Mouse (Mus musculus) mammary gland, adult 2 months (tissue): ENCODE results near the gene Olfr247. TPM values are rescaled to one million over a fixed set of nuclear protein-coding genes. Genes with fewer than 3 reads are reported as not detected.

Source experiments
- polyA plus RNA-seq: library from polyadenylated mRNA; depleted of rRNA; stranded (reverse); fragments of >200 nt; gene quantifications from 2 replicates; pipeline ENCODE4 v1.2.3, GENCODE M21; 2012; ENCODE audit warnings: low replicate concordance; rRNA removed

Gene Olfr247
- not detected in 2 replicates for polyA plus RNA-seq

GRCm38 (mm10) chr10:129976040-129976439, at the start of gene Olfr247:
Gene Olfr247 (minus strand): TSS chr10:129976140.

GRCm38 (mm10) chr10:130012321-130012720, 36.4 kb upstream of the Olfr247 start, which contains the start of gene Olfr820:
Gene Olfr820 (plus strand): TSS chr10:130012621.

GRCm38 (mm10) chr10:129984962-129985361, 9.0 kb upstream of the Olfr247 start, which contains the start of gene Gm10310:
Gene Gm10310 (minus strand): TSS chr10:129985062.

GRCm38 (mm10) chr10:129967166-129967565, 8.8 kb downstream of the Olfr247 start, which contains the start of gene Olfr819:
Gene Olfr819 (minus strand): TSS chr10:129967266.

GRCm38 (mm10) chr10:129949000-129949399, 26.9 kb downstream of the Olfr247 start, which contains the start of gene Olfr818:
Gene Olfr818 (minus strand): TSS chr10:129949100.

Other genes with a start within 250 kb of the Olfr247 start
- gene Olfr805, start 246.8 kb downstream of the Olfr247 start, polyA plus RNA-seq: not detected in 2 replicates
- not detected in 2 replicates for gene Olfr806, start 234.2 kb downstream of the Olfr247 start, polyA plus RNA-seq
- not detected in 2 replicates for gene Olfr807, start 218.3 kb downstream of the Olfr247 start, polyA plus RNA-seq
- gene Olfr808, start 210.7 kb downstream of the Olfr247 start, polyA plus RNA-seq: not detected in 2 replicates
- gene Olfr809, start 201.5 kb downstream of the Olfr247 start, polyA plus RNA-seq: not detected in 2 replicates
- gene Olfr810, start 181.2 kb downstream of the Olfr247 start, polyA plus RNA-seq: not detected in 2 replicates
- not detected in 2 replicates for gene Olfr811, start 171.7 kb downstream of the Olfr247 start, polyA plus RNA-seq
- not detected in 2 replicates for gene Olfr812, start 130.0 kb downstream of the Olfr247 start, polyA plus RNA-seq
- not detected in 2 replicates for gene Olfr813, start 120.8 kb downstream of the Olfr247 start, polyA plus RNA-seq
- gene Olfr814, start 96.3 kb downstream of the Olfr247 start, polyA plus RNA-seq: not detected in 2 replicates
- not detected in 2 replicates for gene Olfr815, start 70.3 kb downstream of the Olfr247 start, polyA plus RNA-seq
- not detected in 2 replicates for gene Olfr816, start 60.5 kb downstream of the Olfr247 start, polyA plus RNA-seq
- not detected in 2 replicates for gene Olfr818, start 27.0 kb downstream of the Olfr247 start, polyA plus RNA-seq
- not detected in 2 replicates for gene Olfr819, start 8.9 kb downstream of the Olfr247 start, polyA plus RNA-seq
- not detected in 2 replicates for gene Gm10310, start 8.9 kb upstream of the Olfr247 start, polyA plus RNA-seq
- not detected in 2 replicates for gene Olfr820, start 36.5 kb upstream of the Olfr247 start, polyA plus RNA-seq
- not detected in 2 replicates for gene Olfr821, start 54.2 kb upstream of the Olfr247 start, polyA plus RNA-seq
- gene Olfr822, start 95.1 kb upstream of the Olfr247 start, polyA plus RNA-seq: not detected in 2 replicates
- not detected in 2 replicates for gene Olfr823, start 139.2 kb upstream of the Olfr247 start, polyA plus RNA-seq
- not detected in 2 replicates for gene Olfr824, start 153.9 kb upstream of the Olfr247 start, polyA plus RNA-seq
- not detected in 2 replicates for gene Olfr825, start 190.6 kb upstream of the Olfr247 start, polyA plus RNA-seq
- gene Olfr826, start 208.0 kb upstream of the Olfr247 start, polyA plus RNA-seq: not detected in 2 replicates
- not detected in 2 replicates for gene Olfr827, start 238.3 kb upstream of the Olfr247 start, polyA plus RNA-seq